Mouse (Mus musculus): ENCODE data around the gene Wdr34.
"Not testable (repeated sequence)": the region's sequence is repeated elsewhere in the genome, so short reads cannot be mapped to it uniquely, and the experiment has no call there.

Gene Wdr34

GRCm38 (mm10) chr2:30066046-30066901, 17.6 kb upstream of the Wdr34 start:
- DNase-seq (ENCODE audit: low read depth, low spot score) = peak; percentile 98

DNA sequence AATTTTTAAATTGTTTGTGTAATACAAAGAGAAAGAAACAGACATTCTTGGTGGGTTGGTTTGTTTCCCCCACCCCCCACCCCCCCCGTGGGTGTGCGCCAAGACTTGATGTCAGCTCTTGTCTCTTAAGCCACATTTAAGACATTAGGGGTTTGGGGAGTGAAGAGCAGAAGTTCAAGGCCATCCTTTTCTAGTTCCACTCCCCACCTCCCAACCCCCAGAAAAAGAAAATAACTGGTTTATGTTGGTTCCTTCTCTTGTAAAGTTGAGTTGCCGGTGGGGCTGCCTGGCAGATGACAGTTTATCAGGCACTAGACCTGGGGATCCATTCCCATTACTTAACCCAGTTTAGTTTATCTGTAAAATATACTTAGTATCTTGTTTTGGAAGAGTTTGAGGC, 15.6 kb upstream of the Wdr34 start:
- peak; percentile 54 for DNase-seq (ENCODE audit: low read depth, low spot score)

GRCm38 (mm10) chr2:30063791-30064190, 15.1 kb upstream of the Wdr34 start:
- DNase-seq (ENCODE audit: low read depth, low spot score) = peak; percentile 76

GRCm38 (mm10) chr2:30063235-30063634, 14.6 kb upstream of the Wdr34 start:
- DNase-seq (ENCODE audit: low read depth, low spot score) = no peak

DNA sequence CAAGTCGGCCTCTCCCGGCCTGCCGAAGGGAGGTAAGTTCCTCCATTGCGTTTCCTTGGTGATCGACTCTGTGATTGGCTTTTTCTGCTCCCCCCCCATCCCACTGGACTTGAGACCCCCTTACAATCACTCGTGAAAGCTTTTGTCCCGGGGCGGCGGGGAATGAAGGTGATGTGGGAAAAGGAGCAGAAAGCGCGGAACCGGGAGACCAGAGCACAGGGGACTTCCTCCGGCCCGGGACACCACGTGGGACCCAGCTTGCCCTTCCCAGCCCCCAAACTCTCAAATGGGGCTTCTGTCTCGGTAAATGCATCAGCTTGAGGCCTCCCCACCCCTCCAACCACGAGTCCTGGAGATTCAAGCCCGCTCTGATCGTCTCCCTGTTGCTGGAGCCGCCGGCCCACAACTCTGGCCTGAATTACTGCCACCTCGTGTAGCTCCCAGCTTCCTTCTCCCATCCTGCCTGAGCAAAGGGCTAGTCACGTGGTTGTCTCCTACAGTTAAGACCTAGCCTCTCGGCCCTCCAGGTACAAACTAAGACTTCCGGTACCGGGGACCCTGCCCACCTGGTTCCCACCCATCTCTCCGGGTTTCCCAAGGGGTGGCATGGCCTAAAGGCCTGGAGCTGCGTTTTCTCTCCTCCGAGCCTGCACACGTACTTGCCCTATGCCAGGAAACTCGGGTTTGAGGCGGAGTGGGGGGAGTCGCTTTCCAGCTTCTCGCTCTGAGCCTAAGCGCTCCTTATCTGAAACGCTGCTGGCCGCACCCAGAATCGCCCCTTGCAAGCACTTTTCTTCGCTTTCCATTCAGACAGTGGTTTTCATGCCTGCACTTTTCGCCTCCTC, 13.8 kb upstream of the Wdr34 start:
- peak; percentile 87 for DNase-seq (ENCODE audit: low read depth, low spot score)

- DNase-seq (ENCODE audit: low read depth, low spot score) = peak; percentile 92
Measured at GRCm38 (mm10) chr2:30061215-30062166, 12.8 kb upstream of the Wdr34 start.

GRCm38 (mm10) chr2:30058418-30058817, 9.7 kb upstream of the Wdr34 start:
- peak; percentile 25 for DNase-seq (ENCODE audit: low read depth, low spot score)

- peak; percentile 80 for DNase-seq (ENCODE audit: low read depth, low spot score)
Measured at GRCm38 (mm10) chr2:30057223-30057904, 8.7 kb upstream of the Wdr34 start, which contains the start of gene Set. TSS of gene Set (plus strand) at chr2:30057378.

- DNase-seq (ENCODE audit: low read depth, low spot score) = no peak
Measured at GRCm38 (mm10) chr2:30056736-30057135, 8.1 kb upstream of the Wdr34 start.

DNA sequence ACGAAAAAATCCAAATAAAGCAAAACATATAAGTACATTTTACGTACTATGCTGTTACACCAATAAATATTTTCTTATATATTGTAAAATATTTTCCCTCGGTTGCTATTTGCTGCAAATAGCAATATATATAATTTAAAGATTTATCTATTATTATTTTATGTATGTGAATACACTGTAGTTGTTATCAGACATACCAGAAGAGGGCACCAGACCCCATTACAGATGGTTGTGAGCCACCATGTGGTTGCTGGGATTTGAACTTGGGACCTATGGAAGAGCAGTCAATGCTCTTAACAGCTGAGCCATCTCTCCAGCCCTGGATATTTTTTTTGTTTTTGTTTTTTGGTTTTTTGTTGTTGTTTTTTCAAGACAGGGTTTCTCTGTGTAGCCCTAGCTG, 6.6 kb upstream of the Wdr34 start:
- not testable (repeated sequence) for DNase-seq (ENCODE audit: low read depth, low spot score)

- peak; percentile 55 for DNase-seq (ENCODE audit: low read depth, low spot score)
Measured at GRCm38 (mm10) chr2:30051992-30052761, 3.5 kb upstream of the Wdr34 start.

GRCm38 (mm10) chr2:30049831-30050230, 1.1 kb upstream of the Wdr34 start:
- peak; percentile 84 for DNase-seq (ENCODE audit: low read depth, low spot score)

DNA sequence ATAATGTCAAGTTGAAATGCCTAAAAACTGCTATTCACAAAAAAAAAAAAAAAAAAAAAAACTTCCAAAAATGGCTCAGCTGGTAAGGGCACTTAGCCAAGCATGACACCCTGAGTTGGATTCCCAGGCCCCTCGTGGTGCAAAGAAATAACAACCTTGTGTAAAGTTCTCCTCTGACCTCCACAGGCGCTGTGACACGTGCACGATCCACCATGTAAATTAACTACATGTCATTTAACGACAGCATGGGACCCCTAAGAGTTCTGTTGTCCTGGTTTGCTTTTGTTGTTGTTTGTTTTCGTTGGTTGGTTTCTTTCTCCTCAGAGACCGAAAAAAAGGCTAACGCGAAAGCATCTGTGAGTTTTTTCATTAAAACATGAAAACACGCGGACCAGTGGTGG, 580 bp downstream of the Wdr34 start:
- peak; percentile 68 for DNase-seq (ENCODE audit: low read depth, low spot score)

GRCm38 (mm10) chr2:30047127-30047526, 1.6 kb downstream of the Wdr34 start:
- no peak for DNase-seq (ENCODE audit: low read depth, low spot score)

- no peak for DNase-seq (ENCODE audit: low read depth, low spot score)
Measured at GRCm38 (mm10) chr2:30044550-30044949, 4.1 kb downstream of the Wdr34 start.

GRCm38 (mm10) chr2:30042445-30042844, 6.2 kb downstream of the Wdr34 start:
- DNase-seq (ENCODE audit: low read depth, low spot score) = peak; percentile 83

DNA sequence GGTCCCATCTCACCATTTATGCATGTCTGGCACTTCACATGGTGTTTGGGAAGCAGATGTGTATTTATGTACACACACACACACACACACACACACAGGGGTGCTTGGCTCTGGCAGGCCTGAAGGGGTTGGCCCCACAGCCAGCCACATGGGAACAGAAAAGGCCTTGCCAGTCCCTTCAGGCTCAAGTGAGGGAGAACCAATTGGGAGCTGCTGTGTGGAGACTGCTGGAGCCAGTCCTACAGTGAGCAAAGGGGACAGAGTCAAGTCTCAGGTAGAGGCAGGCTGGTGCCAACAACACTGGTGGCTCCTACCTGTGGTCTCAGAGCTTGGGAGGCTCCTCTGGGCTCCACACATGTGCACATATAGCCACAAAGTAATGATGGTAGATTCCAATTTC, 9.0 kb downstream of the Wdr34 start:
- DNase-seq (ENCODE audit: low read depth, low spot score) = no peak

GRCm38 (mm10) chr2:30038370-30038769, 10.3 kb downstream of the Wdr34 start:
- DNase-seq (ENCODE audit: low read depth, low spot score) = no peak

GRCm38 (mm10) chr2:30037762-30038161, 10.9 kb downstream of the Wdr34 start:
- no peak for DNase-seq (ENCODE audit: low read depth, low spot score)

DNA sequence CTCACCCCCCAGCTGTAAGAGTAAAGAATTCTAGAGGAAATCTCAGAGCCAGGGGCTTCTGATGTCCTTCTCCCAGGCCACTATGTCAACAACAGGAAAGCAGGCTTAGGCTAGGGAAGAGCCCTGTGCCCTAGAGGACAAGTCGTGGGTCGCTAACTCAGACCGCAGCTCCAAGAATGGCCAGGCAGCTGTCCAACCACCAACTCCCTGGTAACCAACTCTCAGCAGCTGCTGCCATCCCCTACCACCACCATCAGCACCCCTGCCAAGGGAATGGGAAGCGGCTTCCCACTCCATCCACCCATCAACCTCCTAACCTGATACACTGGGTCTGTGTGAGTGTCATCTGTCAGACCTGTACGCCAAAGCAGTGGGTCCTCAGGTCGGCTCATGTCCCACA, 15.7 kb downstream of the Wdr34 start:
- DNase-seq (ENCODE audit: low read depth, low spot score) = no peak
